Mouse (Mus musculus) MEL (cell line): ENCODE measurements around the gene Acad11. TPM values are rescaled to one million over a fixed set of nuclear protein-coding genes. Genes with fewer than 3 reads are reported as not detected.

ENCODE experiments used
- DNase-seq: peaks from one replicate; pipeline ENCODE4 v3.0.0; 2011; ENCODE audit warnings: low read depth, low spot score
- H3K27ac ChIP-seq: 2 replicates; pipeline ENCODE4 v1.5.1; 2012; ENCODE audit warnings: low read depth, mild to moderate bottlenecking, control low read depth, low read length, moderate library complexity; ENCODE audit not compliant: control insufficient read depth
- H3K27me3 ChIP-seq, 2 experiments: fragments of 150-350 bp in 1 of 2; sonication (generic) in 1 of 2; 2 replicates each; pipeline ENCODE4 v1.6.1; 2012; ENCODE audit warnings: low read length in 2 of 2, mild to moderate bottlenecking in 2 of 2, improper control_type of control experiment in 1 of 2, moderate library complexity in 1 of 2; ENCODE audit not compliant: insufficient read depth in 2 of 2, control insufficient read depth in 1 of 2
- H3K36me3 ChIP-seq, 2 experiments: 2 replicates each; pipeline ENCODE4 v1.6.1; 2012 to 2014; ENCODE audit warnings: low read length in 2 of 2, improper control_type of control experiment in 1 of 2, inconsistent platforms in 1 of 2, mild to moderate bottlenecking in 1 of 2; ENCODE audit not compliant: insufficient read depth in 2 of 2, control insufficient read depth in 1 of 2
- H3K4me1 ChIP-seq, 2 experiments: fragments of 150-350 bp in 1 of 2; sonication (generic) in 1 of 2; 2 replicates each; pipeline ENCODE4 v1.6.1; 2012; ENCODE audit warnings: low read length in 2 of 2, improper control_type of control experiment in 1 of 2, mild to moderate bottlenecking in 1 of 2; ENCODE audit not compliant: insufficient read depth in 2 of 2, control insufficient read depth in 1 of 2
- H3K4me3 ChIP-seq, 2 experiments: fragments of 150-350 bp in 1 of 2; sonication (generic) in 1 of 2; 2 replicates each; pipeline ENCODE4 v1.5.1; 2012; ENCODE audit warnings: low read depth in 2 of 2, low read length in 2 of 2, mild to moderate bottlenecking in 2 of 2, moderate library complexity in 2 of 2, control low read depth in 1 of 2, improper control_type of control experiment in 1 of 2; ENCODE audit not compliant: control insufficient read depth in 1 of 2, insufficient read depth in 1 of 2
- H3K79me2 ChIP-seq: 2 replicates; pipeline ENCODE4 v1.6.1; 2012; ENCODE audit warnings: mild to moderate bottlenecking, low read length, moderate library complexity; ENCODE audit not compliant: control insufficient read depth, poor library complexity, insufficient read depth
- H3K9ac ChIP-seq: 2 replicates; pipeline ENCODE4 v1.6.1; 2012; ENCODE audit warnings: low read depth, mild to moderate bottlenecking, control low read depth, low read length, moderate library complexity; ENCODE audit not compliant: control insufficient read depth, poor library complexity, severe bottlenecking
- H3K9me3 ChIP-seq: fragments of 150-350 bp; sonication (generic); replicated peaks from 2 replicates; pipeline ENCODE4 v1.6.1; 2012; ENCODE audit warnings: mild to moderate bottlenecking, low read length, improper control_type of control experiment, moderate library complexity; ENCODE audit not compliant: insufficient read depth
- BHLHE40 ChIP-seq: IDR thresholded peaks from 2 replicates; pipeline ENCODE4 v1.6.1; 2012; ENCODE audit warnings: low read depth, mild to moderate bottlenecking, inconsistent platforms, low read length, improper control_type of control experiment, borderline replicate concordance
- CHD1 ChIP-seq: IDR thresholded peaks from 2 replicates; pipeline ENCODE4 v1.6.1; 2012; ENCODE audit warnings: low read depth, mild to moderate bottlenecking, inconsistent platforms, low read length, improper control_type of control experiment
- CTCF ChIP-seq, 3 experiments: IDR thresholded peaks in 2 of 3; conservative IDR thresholded peaks in 1 of 3; 2 replicates each; pipeline ENCODE4 v1.5.1; 2011 to 2012; ENCODE audit warnings: low read length in 3 of 3, low read depth in 2 of 3, mild to moderate bottlenecking in 2 of 3, improper control_type of control experiment in 1 of 3, inconsistent platforms in 1 of 3, mixed read lengths in 1 of 3, moderate library complexity in 1 of 3; ENCODE audit not compliant: control insufficient read depth in 1 of 3, insufficient read depth in 1 of 3, poor library complexity in 1 of 3, severe bottlenecking in 1 of 3
- EP300 ChIP-seq, 2 experiments: IDR thresholded peaks; 2 replicates each; pipeline ENCODE4 v1.6.1; 2011; ENCODE audit warnings: improper control_type of control experiment in 2 of 2, low read length in 2 of 2, low read depth in 1 of 2, mild to moderate bottlenecking in 1 of 2
- ETS1 ChIP-seq: IDR thresholded peaks from 2 replicates; pipeline ENCODE4 v1.6.1; 2012; ENCODE audit warnings: low read depth, mild to moderate bottlenecking, inconsistent platforms, low read length, improper control_type of control experiment, moderate library complexity
- HCFC1 ChIP-seq: IDR thresholded peaks from 2 replicates; pipeline ENCODE4 v1.6.1; 2012; ENCODE audit warnings: low read depth, mild to moderate bottlenecking, inconsistent platforms, low read length, improper control_type of control experiment, moderate library complexity
- KAT2A ChIP-seq: conservative IDR thresholded peaks from 2 replicates; pipeline ENCODE4 v1.6.1; 2012; ENCODE audit warnings: low read depth, low read length, improper control_type of control experiment, inconsistent platforms
- MAFK ChIP-seq: IDR thresholded peaks from 2 replicates; pipeline ENCODE4 v1.6.1; 2011; ENCODE audit warnings: low read depth, mild to moderate bottlenecking, low read length, improper control_type of control experiment, borderline replicate concordance
- MAX ChIP-seq: IDR thresholded peaks from 2 replicates; pipeline ENCODE4 v1.6.1; 2011; ENCODE audit warnings: low read length, improper control_type of control experiment
- MAZ ChIP-seq: IDR thresholded peaks from 2 replicates; pipeline ENCODE4 v1.6.1; 2012; ENCODE audit warnings: low read depth, mild to moderate bottlenecking, inconsistent platforms, low read length, improper control_type of control experiment
- MEF2A ChIP-seq: IDR thresholded peaks from 2 replicates; pipeline ENCODE4 v1.6.1; 2014; ENCODE audit warnings: low read depth, mild to moderate bottlenecking, inconsistent platforms, low read length, improper control_type of control experiment; ENCODE audit not compliant: poor library complexity, insufficient replicate concordance, severe bottlenecking; ENCODE audit errors: extremely low read depth
- NELFE ChIP-seq: IDR thresholded peaks from 2 replicates; pipeline ENCODE4 v1.6.1; 2011; ENCODE audit warnings: low read depth, low read length, improper control_type of control experiment
- POLR2AphosphoS2 ChIP-seq: IDR thresholded peaks from 2 replicates; pipeline ENCODE4 v1.6.1; 2011; ENCODE audit warnings: low read length, improper control_type of control experiment
- RAD21 ChIP-seq: IDR thresholded peaks from 2 replicates; pipeline ENCODE4 v1.6.1; 2011; ENCODE audit warnings: mild to moderate bottlenecking, low read depth, low read length, improper control_type of control experiment
- RCOR1 ChIP-seq: IDR thresholded peaks from 2 replicates; pipeline ENCODE4 v1.6.1; 2012; ENCODE audit warnings: low read depth, mild to moderate bottlenecking, inconsistent platforms, low read length, improper control_type of control experiment
- SIN3A ChIP-seq: IDR thresholded peaks from 2 replicates; pipeline ENCODE4 v1.6.1; 2012; ENCODE audit warnings: low read length, improper control_type of control experiment, inconsistent platforms
- SMC3 ChIP-seq: IDR thresholded peaks from 2 replicates; pipeline ENCODE4 v1.6.1; 2011; ENCODE audit warnings: low read depth, low read length, improper control_type of control experiment
- TBP ChIP-seq: IDR thresholded peaks from 2 replicates; pipeline ENCODE4 v1.8.0; 2011; ENCODE audit warnings: low read depth, low read length, improper control_type of control experiment
- TCF12 ChIP-seq: IDR thresholded peaks from 2 replicates; pipeline ENCODE4 v1.6.1; 2014; ENCODE audit warnings: low read depth, mild to moderate bottlenecking, inconsistent platforms, low read length, improper control_type of control experiment, moderate library complexity
- USF2 ChIP-seq, 2 experiments: IDR thresholded peaks; 2 replicates each; pipeline ENCODE4 v1.6.1; 2011 to 2012; ENCODE audit warnings: improper control_type of control experiment in 2 of 2, low read length in 2 of 2, borderline replicate concordance in 1 of 2, inconsistent platforms in 1 of 2, low read depth in 1 of 2, mild to moderate bottlenecking in 1 of 2; ENCODE audit not compliant: insufficient read depth in 1 of 2
- ZC3H11A ChIP-seq: IDR thresholded peaks from 2 replicates; pipeline ENCODE4 v1.6.1; 2012; ENCODE audit warnings: low read depth, mild to moderate bottlenecking, inconsistent platforms, low read length, improper control_type of control experiment
- ZKSCAN1 ChIP-seq: IDR thresholded peaks from 2 replicates; pipeline ENCODE4 v1.6.1; 2012; ENCODE audit warnings: low read depth, mild to moderate bottlenecking, inconsistent platforms, low read length, improper control_type of control experiment, moderate library complexity
- ZMIZ1 ChIP-seq: IDR thresholded peaks from 2 replicates; pipeline ENCODE4 v1.6.1; 2012; ENCODE audit warnings: low read depth, mild to moderate bottlenecking, inconsistent platforms, low read length, improper control_type of control experiment, moderate library complexity
- polyA plus RNA-seq, 2 experiments: library from polyadenylated mRNA; stranded (reverse) in 1 of 2; unstranded in 1 of 2; fragments of >175 nt in 1 of 2; fragments of >200 nt in 1 of 2; gene quantifications; 2 replicates each; pipeline versions ENCODE4 v1.2.1 to v1.2.4; 2012; ENCODE audit warnings: low replicate concordance in 2 of 2, low read depth in 1 of 2; ENCODE audit not compliant: insufficient read length in 2 of 2, insufficient read depth in 1 of 2, missing spikeins in 1 of 2
- total RNA-seq: library from RNA; depleted of rRNA; stranded (reverse); fragments of 300-350 nt; gene quantifications from 2 replicates; pipeline ENCODE4 v1.2.3, GENCODE M21; 2012

Gene Acad11
- total and polyA plus RNA-seq, 3 experiments = 14.2 to 16.0 TPM; not detected in 1

- Histone ChIP-seq H3K27ac (no peak overlapping the region), H3K36me3 (no peaks in the 10 kb centered on the region), H3K27me3 (no peaks in the 10 kb centered on the region), H3K9ac (no peak overlapping the region), H3K9me3 (no peaks in the 10 kb centered on the region), H3K4me1 (no peaks in the 10 kb centered on the region), H3K79me2 (no peaks in the 10 kb centered on the region), H3K4me3 (no peak overlapping the region)
- no peak for TF ChIP-seq BHLHE40
- TF ChIP-seq ZC3H11A = peak; percentile 32
- TF ChIP-seq ETS1 = no peak
- TF ChIP-seq EP300 (IDR thresholded peaks at IDR 0.05; ENCODE audit: low read depth in 1 of 2, low read length in 2 of 2) = no peak
- no peak for TF ChIP-seq MEF2A
- no peak for TF ChIP-seq USF2 (IDR thresholded peaks at IDR 0.05; ENCODE audit: borderline replicate concordance in 1 of 2, insufficient read depth in 1 of 2, low read depth in 1 of 2, low read length in 2 of 2)
- no peak for TF ChIP-seq TBP
- peak; percentile 49 for TF ChIP-seq RAD21
- TF ChIP-seq KAT2A = no peak
- no peak for TF ChIP-seq POLR2AphosphoS2
- TF ChIP-seq MAFK = no peak
- TF ChIP-seq ZKSCAN1 = no peak
- TF ChIP-seq SMC3 = peak; percentile 84
- TF ChIP-seq SIN3A = no peak
- no peak for TF ChIP-seq MAX
- TF ChIP-seq CTCF (IDR thresholded peaks at IDR 0.05 in 2 of 3, conservative IDR thresholded peaks at IDR 0.05 in 1 of 3; ENCODE audit: control insufficient read depth in 1 of 3, insufficient read depth in 1 of 3, low read depth in 2 of 3, low read length in 3 of 3, poor library complexity in 1 of 3, severe bottlenecking in 1 of 3) = peak; percentile 85 to 87 (median 87)
- no peak for TF ChIP-seq ZMIZ1
- TF ChIP-seq TCF12 = no peak
- DNase-seq = peak; percentile 73
These were observed 27.7 kb upstream of the Acad11 start for GRCm38 (mm10) chr9:104035261-104036015.

GRCm38 (mm10) chr9:104038266-104038665 is 24.9 kb upstream of the Acad11 start:
- Histone ChIP-seq H3K79me2 (no peaks in the 10 kb centered on the region), H3K27me3 (no peaks in the 10 kb centered on the region), H3K9ac (no peak overlapping the region), H3K4me3 (no peak overlapping the region), H3K36me3 (no peaks in the 10 kb centered on the region), H3K9me3 (no peaks in the 10 kb centered on the region), H3K4me1 (no peaks in the 10 kb centered on the region), H3K27ac (no peak overlapping the region)
- DNase-seq = no peak
- TF ChIP-seq NELFE (no peak), ZMIZ1 (no peak), CHD1 (no peak), ZC3H11A (no peak), KAT2A (no peak), RCOR1 (no peak), CTCF (IDR thresholded peaks at IDR 0.05 in 2 of 3, conservative IDR thresholded peaks at IDR 0.05 in 1 of 3; ENCODE audit: control insufficient read depth in 1 of 3, insufficient read depth in 1 of 3, low read depth in 2 of 3, low read length in 3 of 3, poor library complexity in 1 of 3, severe bottlenecking in 1 of 3) (no peak), HCFC1 (no peak), MAZ (no peak), USF2 (IDR thresholded peaks at IDR 0.05; ENCODE audit: borderline replicate concordance in 1 of 2, insufficient read depth in 1 of 2, low read depth in 1 of 2, low read length in 2 of 2) (no peak), MAX (no peak)
